Mouse (Mus musculus): ENCODE measurements around the gene Klf7. TPM values are rescaled to one million over a fixed set of nuclear protein-coding genes. Genes with fewer than 3 reads are reported as not detected.
A peak's percentile ranks its signal among the peaks of the same experiment; 100 is the strongest.

The Klf7 gene
- polyA plus RNA-seq (2015; fragmentation: Nextera tagmentation; extraction: Ambion mirVana), result 22.9 and 25.4 TPM in 2 replicates

GRCm38 (mm10) chr1:64121559-64122465 lies at the start of gene Klf7:
Gene Klf7 (minus strand): TSS chr1:64122282.
- peak within 1 kb of the TSS; percentile 78 for H3K4me3 ChIP-seq (replicated peaks; ENCODE audit: low read length)
- peak within 1 kb of the TSS; percentile 81 for H3K4me2 ChIP-seq (ENCODE audit: low read depth, low read length)
- H3K9me3 ChIP-seq (replicated peaks; ENCODE audit: control insufficient read depth, low read length), result no peaks in the 10 kb centered on the region
- under 1% methylated on average over 82 of the region's 82 CpGs for WGBS
- H3K27ac ChIP-seq (ENCODE audit: low read length), result peak within 1 kb of the TSS; percentile 100
- H3K36me3 ChIP-seq (ENCODE audit: control insufficient read depth, insufficient read depth, low read length), result no peaks in the 10 kb centered on the region
- H3K9ac ChIP-seq (ENCODE audit: low read length), result peak within 1 kb of the TSS; percentile 100
- H3K27me3 ChIP-seq (ENCODE audit: control insufficient read depth, insufficient read depth, low read length), result no peaks in the 10 kb centered on the region
- peak; percentile 98 for ATAC-seq (ENCODE audit: insufficient read depth, low FRiP score)
- H3K4me1 ChIP-seq (ENCODE audit: control insufficient read depth, insufficient read depth, low read length), result peaks cover 13% of the 10 kb centered on the region; the same call in 1 of the 2 replicates

- Histone ChIP-seq H3K36me3 (ENCODE audit: control insufficient read depth, insufficient read depth, low read length) (no peaks in the 10 kb centered on the region), H3K9ac (ENCODE audit: low read length) (no peak overlapping the region), H3K27ac (ENCODE audit: low read length) (no peak overlapping the region), H3K4me1 (ENCODE audit: control insufficient read depth, insufficient read depth, low read length) (no peaks in the 10 kb centered on the region), H3K4me2 (ENCODE audit: low read depth, low read length) (no peak overlapping the region), H3K4me3 (replicated peaks; ENCODE audit: low read length) (no peak overlapping the region), H3K9me3 (replicated peaks; ENCODE audit: control insufficient read depth, low read length) (no peaks in the 10 kb centered on the region), H3K27me3 (ENCODE audit: control insufficient read depth, insufficient read depth, low read length) (no peaks in the 10 kb centered on the region)
- 85% methylated on average over 5 of the region's 5 CpGs for WGBS
- ATAC-seq (ENCODE audit: insufficient read depth, low FRiP score), result no peak
Measured at GRCm38 (mm10) chr1:64164526-64165062, 42.5 kb upstream of the Klf7 start.

DNA sequence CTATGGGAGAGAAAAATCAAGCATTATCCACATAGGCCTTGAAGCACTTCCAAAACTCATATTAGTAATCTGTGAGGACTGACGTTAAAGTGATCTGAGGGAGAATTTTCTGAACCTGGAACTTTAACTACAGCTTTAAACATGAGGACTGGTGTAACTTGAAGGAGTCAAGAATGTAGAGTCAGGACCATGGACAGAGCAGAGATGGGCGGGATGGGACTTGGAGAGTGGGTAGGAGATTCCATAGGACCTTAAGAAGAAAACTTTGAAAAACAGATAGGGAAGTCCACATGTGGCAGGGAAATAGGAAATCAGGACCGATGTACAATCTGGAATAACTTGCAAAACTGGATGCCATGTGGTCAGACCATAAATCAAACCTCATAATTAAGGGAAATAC lies 36.7 kb upstream of the Klf7 start:
- no peak for ATAC-seq (ENCODE audit: insufficient read depth, low FRiP score)
- no peak overlapping the region for H3K4me2 ChIP-seq (ENCODE audit: low read depth, low read length)
- H3K9me3 ChIP-seq (replicated peaks; ENCODE audit: control insufficient read depth, low read length), result no peaks in the 10 kb centered on the region
- H3K36me3 ChIP-seq (ENCODE audit: control insufficient read depth, insufficient read depth, low read length), result no peaks in the 10 kb centered on the region
- no peak overlapping the region for H3K4me3 ChIP-seq (replicated peaks; ENCODE audit: low read length)
- H3K27ac ChIP-seq (ENCODE audit: low read length), result no peak overlapping the region
- H3K9ac ChIP-seq (ENCODE audit: low read length), result no peak overlapping the region
- no peaks in the 10 kb centered on the region for H3K4me1 ChIP-seq (ENCODE audit: control insufficient read depth, insufficient read depth, low read length)
- H3K27me3 ChIP-seq (ENCODE audit: control insufficient read depth, insufficient read depth, low read length), result no peaks in the 10 kb centered on the region
- WGBS, result 45% methylated on average over 3 of the region's 3 CpGs

DNA sequence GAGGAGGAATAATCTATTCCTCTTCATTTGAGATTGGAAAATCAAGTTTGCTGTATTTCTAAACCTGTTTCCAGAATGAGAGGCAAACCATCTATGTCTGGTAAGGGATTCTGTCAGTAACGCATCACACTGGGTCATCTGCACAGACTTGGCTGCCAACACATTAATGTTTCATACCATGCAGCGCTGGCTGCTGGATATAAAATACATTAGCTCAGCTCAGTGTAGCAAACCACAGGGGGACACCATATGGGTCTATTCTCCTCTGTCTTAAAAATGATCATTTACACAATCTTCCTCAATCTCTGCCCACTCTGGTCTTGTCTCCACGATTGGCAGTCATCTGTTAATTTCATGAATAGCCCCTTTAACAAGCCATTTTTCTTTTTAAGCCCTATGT lies 27.1 kb upstream of the Klf7 start:
- Histone ChIP-seq H3K36me3 (ENCODE audit: control insufficient read depth, insufficient read depth, low read length) (no peaks in the 10 kb centered on the region), H3K4me1 (ENCODE audit: control insufficient read depth, insufficient read depth, low read length) (peaks cover 2% of the 10 kb centered on the region; the same call in 1 of the 2 replicates), H3K4me2 (ENCODE audit: low read depth, low read length) (no peak overlapping the region), H3K4me3 (replicated peaks; ENCODE audit: low read length) (no peak overlapping the region), H3K9ac (ENCODE audit: low read length) (no peak overlapping the region), H3K27ac (ENCODE audit: low read length) (no peak overlapping the region), H3K27me3 (ENCODE audit: control insufficient read depth, insufficient read depth, low read length) (no peaks in the 10 kb centered on the region), H3K9me3 (replicated peaks; ENCODE audit: control insufficient read depth, low read length) (no peaks in the 10 kb centered on the region)
- ATAC-seq (ENCODE audit: insufficient read depth, low FRiP score), result no peak
- WGBS, result 81% methylated on average over 3 of the region's 3 CpGs

- H3K4me3 ChIP-seq (replicated peaks; ENCODE audit: low read length), result no peak overlapping the region
- no peak overlapping the region for H3K4me2 ChIP-seq (ENCODE audit: low read depth, low read length)
- WGBS, result 58% methylated on average over 6 of the region's 6 CpGs
- H3K36me3 ChIP-seq (ENCODE audit: control insufficient read depth, insufficient read depth, low read length), result no peaks in the 10 kb centered on the region
- no peaks in the 10 kb centered on the region for H3K27me3 ChIP-seq (ENCODE audit: control insufficient read depth, insufficient read depth, low read length)
- no peak for ATAC-seq (ENCODE audit: insufficient read depth, low FRiP score)
- peaks cover 2% of the 10 kb centered on the region; the same call in 1 of the 2 replicates for H3K4me1 ChIP-seq (ENCODE audit: control insufficient read depth, insufficient read depth, low read length)
- H3K9ac ChIP-seq (ENCODE audit: low read length), result no peak overlapping the region
- H3K9me3 ChIP-seq (replicated peaks; ENCODE audit: control insufficient read depth, low read length), result no peaks in the 10 kb centered on the region
- H3K27ac ChIP-seq (ENCODE audit: low read length), result no peak overlapping the region
Measured at GRCm38 (mm10) chr1:64142691-64143445, 20.8 kb upstream of the Klf7 start.

DNA sequence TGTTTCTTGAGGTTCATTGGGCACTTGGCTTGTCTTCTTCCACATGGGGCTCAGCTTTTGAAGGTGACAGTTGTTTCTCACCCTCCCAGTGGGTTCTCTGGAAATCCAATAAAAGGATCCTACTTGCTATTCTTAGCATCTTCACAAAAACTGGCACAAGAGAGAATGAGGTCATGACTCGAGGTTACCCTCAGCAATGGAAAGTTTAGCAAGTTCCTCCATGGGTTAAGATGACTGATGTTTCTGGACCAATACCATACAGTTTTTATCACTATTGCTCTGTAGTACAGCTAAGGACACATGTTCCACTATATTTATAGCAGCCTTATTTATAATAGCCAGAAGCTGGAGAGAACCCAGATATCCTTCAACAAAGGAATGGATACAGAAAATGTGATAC lies 12.4 kb upstream of the Klf7 start:
- no peak overlapping the region for H3K27ac ChIP-seq (ENCODE audit: low read length)
- 77% methylated on average over 1 of the region's 1 CpGs for WGBS
- ATAC-seq (ENCODE audit: insufficient read depth, low FRiP score), result no peak
- no peaks in the 10 kb centered on the region for H3K4me1 ChIP-seq (ENCODE audit: control insufficient read depth, insufficient read depth, low read length)
- no peaks in the 10 kb centered on the region for H3K9me3 ChIP-seq (replicated peaks; ENCODE audit: control insufficient read depth, low read length)
- no peaks in the 10 kb centered on the region for H3K27me3 ChIP-seq (ENCODE audit: control insufficient read depth, insufficient read depth, low read length)
- H3K9ac ChIP-seq (ENCODE audit: low read length), result no peak overlapping the region
- no peaks in the 10 kb centered on the region for H3K36me3 ChIP-seq (ENCODE audit: control insufficient read depth, insufficient read depth, low read length)
- H3K4me3 ChIP-seq (replicated peaks; ENCODE audit: low read length), result no peak overlapping the region
- H3K4me2 ChIP-seq (ENCODE audit: low read depth, low read length), result no peak overlapping the region

DNA sequence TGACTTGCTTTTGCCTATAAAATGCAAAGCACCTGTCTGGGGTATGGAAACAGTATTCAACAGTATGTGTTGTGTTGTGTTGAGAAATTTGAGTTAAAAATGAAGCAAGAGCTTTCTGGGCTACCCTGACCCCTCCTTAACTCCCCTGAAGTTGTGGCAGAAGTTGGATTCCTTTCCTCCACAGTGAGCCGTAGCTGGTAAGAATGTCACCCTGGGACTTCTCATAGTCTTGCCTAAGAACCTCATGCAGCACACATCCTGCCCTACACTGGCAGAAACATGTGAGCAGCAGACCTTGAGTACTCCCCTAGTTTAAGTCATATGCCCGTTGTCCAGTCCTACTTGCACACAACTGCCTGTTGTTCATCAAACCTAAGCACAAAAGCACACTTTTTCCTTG lies 4.7 kb upstream of the Klf7 start:
- Histone ChIP-seq H3K4me2 (ENCODE audit: low read depth, low read length) (no peak overlapping the region), H3K4me1 (ENCODE audit: control insufficient read depth, insufficient read depth, low read length) (no peaks in the 10 kb centered on the region), H3K9ac (ENCODE audit: low read length) (no peak overlapping the region), H3K4me3 (replicated peaks; ENCODE audit: low read length) (no peak overlapping the region), H3K36me3 (ENCODE audit: control insufficient read depth, insufficient read depth, low read length) (no peaks in the 10 kb centered on the region), H3K27me3 (ENCODE audit: control insufficient read depth, insufficient read depth, low read length) (no peaks in the 10 kb centered on the region), H3K27ac (ENCODE audit: low read length) (no peak overlapping the region), H3K9me3 (replicated peaks; ENCODE audit: control insufficient read depth, low read length) (no peaks in the 10 kb centered on the region)
- no peak for ATAC-seq (ENCODE audit: insufficient read depth, low FRiP score)
- WGBS, result 72% methylated on average over 2 of the region's 2 CpGs

DNA sequence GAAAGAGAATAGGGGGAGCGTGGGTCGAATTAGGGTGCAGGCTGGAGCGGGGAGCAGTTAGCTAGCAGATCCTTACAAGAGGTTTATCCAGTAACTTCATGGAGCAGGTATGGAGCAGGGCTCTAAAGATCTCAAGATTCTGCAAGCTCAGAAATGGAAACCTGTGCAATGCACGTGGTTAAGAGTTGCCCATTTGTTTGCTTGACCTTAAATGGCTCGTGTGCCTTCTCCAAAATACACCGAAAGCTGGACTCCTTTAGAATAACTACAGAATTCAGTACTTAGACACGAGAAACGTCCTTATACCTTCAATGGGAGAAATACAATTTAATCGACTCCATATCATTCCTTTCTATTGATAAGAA lies 366 bp upstream of the Klf7 start:
- H3K9ac ChIP-seq (ENCODE audit: low read length), result peak overlapping the region; percentile 100
- no peaks in the 10 kb centered on the region for H3K36me3 ChIP-seq (ENCODE audit: control insufficient read depth, insufficient read depth, low read length)
- H3K9me3 ChIP-seq (replicated peaks; ENCODE audit: control insufficient read depth, low read length), result no peaks in the 10 kb centered on the region
- whole genome bisulfite sequencing, result 19% methylated on average over 9 of the region's 9 CpGs
- H3K27ac ChIP-seq (ENCODE audit: low read length), result peak overlapping the region; percentile 100
- no peaks in the 10 kb centered on the region for H3K27me3 ChIP-seq (ENCODE audit: control insufficient read depth, insufficient read depth, low read length)
- ATAC-seq (ENCODE audit: insufficient read depth, low FRiP score), result no peak
- peak overlapping the region; percentile 78 for H3K4me3 ChIP-seq (replicated peaks; ENCODE audit: low read length)
- peaks cover 13% of the 10 kb centered on the region; the same call in 1 of the 2 replicates for H3K4me1 ChIP-seq (ENCODE audit: control insufficient read depth, insufficient read depth, low read length)
- H3K4me2 ChIP-seq (ENCODE audit: low read depth, low read length), result peak overlapping the region; percentile 63
